Mouse (Mus musculus) kidney, adult 18-20 months (tissue): ENCODE results near the gene Gna13.

ENCODE experiments used
- DNase-seq: peaks from one replicate; pipeline ENCODE4 v3.0.0; 2021

The Gna13 gene

DNA sequence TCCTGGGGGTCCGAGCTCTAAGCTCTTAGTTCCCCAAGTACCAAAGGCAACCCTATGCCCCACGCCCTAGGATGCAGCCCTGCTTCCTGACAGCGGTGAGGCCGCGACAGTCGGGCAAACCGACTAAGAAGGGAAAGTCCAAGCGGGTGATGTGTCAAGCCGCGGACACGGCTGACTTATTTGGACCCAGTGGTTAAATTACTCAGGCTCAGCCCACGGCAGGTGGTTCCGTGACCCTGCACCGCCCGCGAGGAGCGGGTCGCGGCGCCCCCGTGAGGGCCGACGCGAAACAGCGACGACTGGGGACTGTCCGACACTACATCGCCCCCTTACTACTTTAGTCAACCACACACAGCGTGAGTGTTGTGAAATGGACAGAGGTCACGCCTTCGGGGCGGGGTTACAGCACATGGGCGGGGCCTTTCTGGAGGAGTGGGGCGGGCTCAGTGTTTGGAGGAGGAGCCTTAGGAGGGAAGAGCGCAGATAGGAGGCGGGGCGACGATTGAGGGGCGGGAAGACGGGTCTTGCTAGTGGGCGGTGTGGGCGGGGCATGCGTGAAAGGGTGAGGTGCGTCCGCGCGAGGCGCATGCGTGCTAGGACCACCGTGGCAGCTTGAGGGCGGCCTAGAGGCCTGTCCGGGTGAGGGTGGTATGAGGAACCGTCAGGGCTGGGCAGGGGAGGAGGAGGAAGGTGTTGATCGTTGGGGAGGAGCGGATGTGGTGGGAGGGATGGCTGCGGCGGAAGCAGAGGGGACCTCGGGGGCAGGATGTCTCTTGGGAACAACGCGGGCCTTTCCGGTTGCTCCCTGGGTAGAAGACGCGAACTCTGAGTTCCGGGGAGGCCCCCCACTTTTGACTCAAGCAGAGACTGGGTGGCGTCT is 63.0 kb downstream of the Gna13 start, which contains the start of gene Amz2:
Gene Amz2 (plus strand): TSS at position 555 of the 880 bp plus-strand sequence.
- DNase-seq, result peak; percentile 100

DNA sequence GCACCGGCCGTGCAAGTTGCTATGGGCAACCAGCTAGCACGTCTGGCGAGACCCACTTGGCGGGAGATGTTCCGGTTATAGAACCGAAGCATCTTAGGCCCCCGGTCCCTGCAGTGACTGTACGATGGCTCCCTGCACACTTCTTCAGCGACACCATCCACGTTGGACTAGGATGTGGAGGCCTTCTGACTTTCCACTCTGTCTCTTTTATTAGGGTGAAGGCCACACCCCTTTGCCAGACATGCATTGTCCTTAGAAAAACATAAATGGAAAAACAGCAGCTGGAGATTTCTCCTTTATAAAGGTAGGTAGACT is 63.6 kb downstream of the Gna13 start:
- no peak for DNase-seq

DNA sequence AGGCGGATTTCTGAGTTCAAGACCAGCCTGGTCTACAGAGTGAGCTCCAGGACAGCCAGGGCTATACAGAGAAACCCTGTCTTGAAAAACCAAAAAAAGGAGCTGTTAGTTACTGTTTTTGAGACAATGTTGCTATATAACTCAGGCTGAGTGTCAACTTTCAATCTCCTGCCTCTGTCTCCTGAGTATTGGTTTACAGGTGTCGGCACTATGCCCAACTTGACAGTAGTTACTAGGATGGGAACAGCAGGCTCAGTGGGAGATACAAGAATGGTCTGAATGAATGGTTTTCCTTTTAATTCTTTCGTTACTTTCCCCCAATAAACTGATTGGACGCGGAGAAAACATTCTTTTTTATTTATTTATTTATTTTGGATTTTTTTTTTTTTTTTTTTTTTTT is 64.7 kb downstream of the Gna13 start:
- no peak for DNase-seq

DNA sequence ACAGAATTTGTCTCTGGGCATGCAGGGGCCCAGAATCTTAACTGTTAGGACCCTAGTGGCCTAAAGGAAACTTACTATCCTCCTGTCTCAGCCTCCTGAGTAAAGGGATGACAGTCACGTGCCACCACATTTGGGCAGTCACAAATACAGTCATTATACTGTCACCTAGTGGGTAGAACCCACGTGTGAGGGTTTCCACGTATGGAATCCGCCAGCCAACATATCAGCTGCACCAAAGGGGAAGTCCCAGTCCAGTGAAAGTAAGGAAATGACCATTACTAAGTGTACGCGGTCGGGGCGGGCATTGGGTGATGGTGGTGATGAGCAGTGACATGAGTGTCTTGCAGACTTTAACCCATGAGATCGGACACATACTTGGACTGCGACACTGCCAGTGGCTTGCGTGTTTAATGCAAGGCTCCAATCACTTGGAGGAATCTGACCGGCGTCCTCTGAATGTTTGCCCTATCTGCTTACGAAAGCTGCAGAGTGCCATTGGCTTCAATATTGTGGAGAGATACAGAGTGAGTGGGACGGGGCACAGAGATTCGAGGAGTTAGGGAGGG is 71.7 kb downstream of the Gna13 start:
- no peak for DNase-seq

DNA sequence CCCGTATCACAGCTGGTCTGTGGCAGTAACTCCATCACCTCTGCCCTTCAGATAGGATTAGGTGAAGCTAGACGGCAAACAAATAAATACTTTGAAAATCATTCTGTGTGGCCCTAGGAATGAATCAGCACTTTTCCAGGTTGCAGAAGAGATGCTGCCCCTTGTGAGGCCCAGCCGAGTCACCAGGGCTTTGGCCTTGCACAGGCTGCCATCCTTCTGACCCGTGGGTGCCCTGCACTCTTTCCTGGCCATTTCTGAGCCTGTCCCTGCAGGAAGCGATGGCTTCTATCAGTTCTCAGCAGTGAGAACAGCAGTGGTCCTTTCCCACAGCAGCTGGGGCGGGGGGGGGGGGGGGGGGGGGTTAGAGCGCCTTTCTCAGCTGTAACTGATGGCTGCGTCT is 74.3 kb downstream of the Gna13 start:
- DNase-seq, result no peak

DNA sequence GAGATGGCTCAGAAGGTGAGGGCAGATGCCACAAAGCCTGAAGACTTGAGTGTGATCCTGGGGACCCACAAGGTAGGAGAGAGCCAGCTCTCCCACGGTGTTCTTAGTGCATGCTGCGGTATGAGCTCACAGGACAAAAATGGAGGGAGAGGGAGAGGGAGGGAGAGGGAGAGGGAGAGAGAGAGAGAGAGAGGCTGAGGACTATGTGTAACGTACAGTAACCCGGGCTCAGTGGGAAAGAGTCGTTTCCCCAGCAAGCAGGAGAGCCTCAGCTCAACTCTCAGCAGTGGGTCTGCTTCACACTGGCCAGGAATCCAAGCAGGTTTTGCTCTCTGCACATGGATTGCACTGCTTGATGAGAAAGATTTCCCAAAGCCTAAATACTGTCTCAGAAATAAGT is 76.6 kb downstream of the Gna13 start:
- DNase-seq, result no peak

DNA sequence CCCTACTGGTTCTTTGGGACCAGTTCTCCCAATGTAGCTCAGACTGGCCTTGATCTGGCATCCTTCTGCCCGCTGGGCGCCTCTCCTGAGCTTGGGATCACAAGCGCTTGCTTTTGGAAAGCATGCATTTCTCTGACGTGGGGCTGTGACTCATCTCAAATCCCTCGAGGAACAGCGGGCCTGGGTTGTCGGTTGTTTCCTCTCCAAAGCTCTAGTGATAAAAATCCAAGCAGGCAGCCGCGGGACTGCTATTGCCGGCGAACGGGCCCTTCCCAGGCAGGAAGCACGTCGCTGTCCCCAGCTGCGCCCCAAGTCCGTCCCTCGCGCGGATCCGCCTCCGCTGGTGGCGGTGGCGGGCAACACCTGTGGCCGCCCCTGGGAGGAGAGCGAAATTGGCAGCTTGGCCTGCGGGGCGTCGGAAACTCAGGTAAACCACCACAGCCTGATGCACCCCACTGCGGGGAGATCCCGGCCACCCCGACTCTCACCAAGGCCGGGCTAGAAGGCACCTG is 77.3 kb downstream of the Gna13 start:
- peak; percentile 77 for DNase-seq

DNA sequence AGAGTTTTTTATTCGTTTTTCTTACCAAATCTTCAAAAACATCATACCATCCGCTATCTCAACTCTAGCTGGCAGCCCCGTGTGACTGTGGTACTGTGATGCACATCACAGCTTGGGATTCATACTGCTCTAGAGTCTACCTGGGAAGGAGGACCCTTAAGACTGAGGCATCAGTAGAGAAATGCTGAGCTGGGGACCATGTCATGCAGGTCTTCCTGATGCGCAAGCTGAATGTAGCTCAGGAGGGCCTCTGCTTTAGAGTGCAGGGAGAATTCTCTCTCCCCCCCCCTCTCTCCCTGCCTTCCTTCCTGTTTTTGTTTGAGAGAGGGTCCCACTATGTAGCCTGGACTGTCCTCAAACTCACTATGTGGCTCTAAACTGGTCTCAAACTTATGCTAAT is 78.0 kb downstream of the Gna13 start:
- DNase-seq, result no peak

DNA sequence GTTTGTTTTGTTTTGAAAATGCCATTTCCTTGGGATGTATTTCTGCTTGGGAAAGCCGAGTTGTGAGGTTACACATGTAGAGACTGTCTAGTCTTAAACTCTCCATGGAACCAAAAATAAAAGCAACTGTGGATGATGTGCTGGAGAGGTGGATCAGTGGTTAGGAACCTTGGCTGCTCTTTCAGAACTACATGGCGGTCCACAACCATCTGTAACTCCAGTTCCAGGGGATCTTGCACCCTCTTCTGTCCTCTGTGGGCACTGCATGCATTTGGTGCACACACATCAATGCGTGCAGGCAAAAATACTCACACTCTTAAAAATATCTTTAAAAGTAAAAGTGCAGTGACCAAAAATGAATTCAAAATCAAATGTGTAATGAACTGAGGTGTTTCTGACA is 78.5 kb downstream of the Gna13 start:
- peak; percentile 59 for DNase-seq

DNA sequence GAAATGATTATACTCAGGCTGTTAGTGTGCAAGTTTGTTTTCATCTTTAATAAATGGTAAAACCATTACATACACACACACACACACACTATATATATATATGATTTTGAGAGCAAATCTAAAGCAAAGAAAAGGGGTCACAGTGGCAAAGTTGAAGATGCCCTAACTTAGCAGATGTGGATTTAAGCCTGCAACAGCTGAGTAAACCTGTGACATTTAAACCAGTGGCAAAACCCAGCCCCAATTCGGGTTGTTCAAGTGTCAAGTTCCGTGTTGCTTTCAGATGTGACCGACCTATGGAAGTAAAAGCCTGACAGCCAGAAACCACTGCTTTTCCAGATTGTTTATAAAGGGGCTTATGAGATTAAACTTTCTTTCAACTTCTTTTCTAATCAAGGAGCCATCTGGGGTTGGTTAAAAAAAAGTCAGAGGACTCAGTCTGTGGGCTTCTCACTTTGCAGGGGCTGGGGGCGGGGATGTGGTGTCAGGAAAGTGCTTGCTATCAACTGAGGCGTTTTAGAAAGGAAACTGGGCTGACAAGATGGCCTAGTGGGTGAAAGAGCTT is 79.6 kb downstream of the Gna13 start:
- no peak for DNase-seq

DNA sequence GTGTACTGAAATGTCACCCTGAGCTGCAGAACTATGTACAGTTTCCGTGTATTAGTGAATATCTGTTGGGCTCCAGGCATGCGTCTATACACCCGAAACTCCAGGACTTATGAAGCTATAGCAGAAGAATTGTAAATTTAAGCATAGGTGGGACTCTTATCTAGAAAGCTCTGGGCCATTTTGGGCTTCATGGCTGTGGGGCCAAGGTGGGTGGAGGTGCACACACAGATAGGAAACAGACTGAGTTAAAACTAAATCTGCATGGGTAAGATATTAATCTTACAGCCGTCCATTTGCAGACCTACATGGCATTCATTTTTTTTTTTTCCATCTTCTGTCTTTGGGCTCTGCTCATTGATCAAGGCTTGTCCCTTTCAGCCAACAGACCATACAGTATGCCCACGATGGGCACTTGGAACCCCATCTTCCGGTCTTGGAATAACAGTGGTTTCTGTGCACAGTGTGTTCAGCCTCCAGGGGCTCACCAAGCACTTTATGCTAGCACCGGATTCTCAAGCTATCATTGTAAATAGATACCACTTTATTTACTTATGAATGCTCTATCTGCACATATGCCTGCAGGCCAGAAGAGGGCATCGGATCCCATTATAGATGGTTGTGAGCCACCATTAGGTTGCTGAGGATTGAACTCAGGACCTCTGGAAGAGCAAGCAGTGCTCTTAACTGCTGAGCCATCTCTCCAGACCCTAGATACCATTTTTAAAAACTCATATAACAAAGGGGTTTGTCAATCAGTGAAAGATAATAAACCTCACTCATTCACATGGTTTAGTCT is 81.0 kb downstream of the Gna13 start:
- no peak for DNase-seq

DNA sequence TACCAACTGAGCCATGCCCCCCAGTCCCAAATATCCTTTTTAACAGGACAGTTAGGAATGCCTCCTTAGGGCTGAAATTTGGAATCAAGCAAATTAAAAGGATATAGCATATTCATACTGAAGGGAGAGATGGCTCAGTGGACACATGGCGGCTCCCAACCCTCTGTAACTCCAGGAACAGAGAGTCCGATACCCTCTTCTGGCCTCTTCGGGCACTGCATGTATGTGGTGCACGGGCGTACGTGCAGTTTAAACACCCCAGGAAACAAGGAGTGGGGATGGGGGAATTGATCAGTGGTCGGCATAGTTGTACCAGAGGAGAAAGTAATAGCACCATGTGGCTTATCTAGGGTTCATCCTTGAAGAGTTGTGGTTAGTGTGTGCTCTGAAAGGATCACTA is 82.0 kb downstream of the Gna13 start:
- peak; percentile 20 for DNase-seq

DNA sequence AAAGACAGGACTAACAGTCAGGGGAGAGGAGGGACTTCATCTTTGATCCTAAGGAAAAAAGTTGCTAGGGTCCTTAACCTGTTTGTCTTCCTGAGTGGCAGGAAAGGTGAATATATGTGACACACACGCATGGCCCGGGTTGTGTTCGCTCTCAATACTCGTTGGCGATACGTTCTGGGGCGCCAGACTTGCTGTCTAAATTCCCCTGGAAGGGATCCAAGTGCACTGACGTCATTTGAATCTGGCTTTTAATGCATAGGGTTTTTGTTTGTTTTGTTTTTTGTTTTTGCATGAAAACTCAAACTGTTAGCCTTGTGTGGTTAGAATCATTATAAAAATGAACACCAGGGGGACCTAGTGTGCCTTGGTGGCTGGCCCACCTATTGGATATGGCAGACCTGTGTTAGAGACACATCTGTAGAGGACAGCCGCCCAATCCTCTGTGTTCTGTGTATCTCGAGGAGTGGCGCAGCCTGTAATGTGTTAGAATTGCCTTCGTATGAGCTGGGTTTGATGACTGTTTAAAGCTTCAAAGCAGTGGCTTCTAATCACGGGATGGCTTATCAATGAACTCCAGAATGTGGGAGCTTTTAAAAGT is 82.9 kb downstream of the Gna13 start:
- DNase-seq, result peak; percentile 25
